Mouse (Mus musculus) induced T-regulatory cell, adult 2 months (primary cell): Measurements from ENCODE around the gene Safb2.

ENCODE experiments used
- DNase-seq: peaks from one replicate; pipeline ENCODE4 v3.0.0-alpha.2; 2012; ENCODE audit warnings: low read depth

The Safb2 gene

GRCm38 (mm10) chr17:56515690-56516410 is 68.5 kb downstream of the Safb2 start:
- no peak for DNase-seq

- no peak for DNase-seq
These were observed 69.5 kb downstream of the Safb2 start for GRCm38 (mm10) chr17:56514916-56515315.

GRCm38 (mm10) chr17:56514330-56514729 is 70.1 kb downstream of the Safb2 start:
- DNase-seq = no peak

- no peak for DNase-seq
These were observed 72.1 kb downstream of the Safb2 start, which contains the start of gene Znrf4 for GRCm38 (mm10) chr17:56512310-56512709. Gene Znrf4 (minus strand): TSS chr17:56512431.

- no peak for DNase-seq
These were observed 72.7 kb downstream of the Safb2 start for GRCm38 (mm10) chr17:56511707-56512090.

GRCm38 (mm10) chr17:56510970-56511706 is 73.2 kb downstream of the Safb2 start:
- DNase-seq = no peak
